Mouse (Mus musculus) C2C12 (cell line): ENCODE results near the gene Smarcal1.

Experiments
- CTCF ChIP-seq: IDR thresholded peaks from one replicate; pipeline ENCODE4 v1.5.1; 2011; ENCODE audit not compliant: control insufficient read depth, insufficient read depth, insufficient read length
- MAX ChIP-seq: IDR thresholded peaks from one replicate; pipeline ENCODE4 v1.6.1; 2011; ENCODE audit warnings: mild to moderate bottlenecking, control low read depth
- MYOD1 ChIP-seq: IDR thresholded peaks from one replicate; pipeline ENCODE4 v1.6.1; 2011; ENCODE audit warnings: low read depth; ENCODE audit not compliant: control insufficient read depth, insufficient read length
- MYOG ChIP-seq: IDR thresholded peaks from one replicate; pipeline ENCODE4 v1.6.1; 2011; ENCODE audit not compliant: control insufficient read depth, insufficient read length; ENCODE audit errors: extremely low read depth
- USF1 ChIP-seq: IDR thresholded peaks from one replicate; pipeline ENCODE4 v1.6.1; 2011; ENCODE audit warnings: low read depth, mild to moderate bottlenecking, control low read depth, moderate library complexity

GRCm38 (mm10) chr1:72612172-72612571, 29.1 kb downstream of the Smarcal1 start:
- no peak for TF ChIP-seq CTCF
- TF ChIP-seq MYOG: no peak
- no peak for TF ChIP-seq USF1
- TF ChIP-seq MYOD1: no peak
- no peak for TF ChIP-seq MAX
